Mouse (Mus musculus) ES-Bruce4 (cell line): ENCODE measurements around the gene Smad5. TPM values are rescaled to one million over a fixed set of nuclear protein-coding genes. Genes with fewer than 3 reads are reported as not detected.
A peak's percentile ranks its signal among the peaks of the same experiment; 100 is the strongest.

ENCODE experiments used
- H3K27ac ChIP-seq: 2 replicates; pipeline ENCODE4 v1.5.1; 2012; ENCODE audit warnings: low read length, inconsistent platforms; ENCODE audit not compliant: insufficient read depth
- H3K27me3 ChIP-seq: 2 replicates; pipeline ENCODE4 v1.6.1; 2012; ENCODE audit warnings: mild to moderate bottlenecking, low read length, inconsistent platforms; ENCODE audit not compliant: control insufficient read depth, poor library complexity, insufficient read depth, severe bottlenecking
- H3K36me3 ChIP-seq: 2 replicates; pipeline ENCODE4 v1.6.1; 2012; ENCODE audit warnings: inconsistent platforms, mild to moderate bottlenecking, low read length, moderate library complexity; ENCODE audit not compliant: control insufficient read depth, poor library complexity, insufficient read depth, severe bottlenecking
- H3K4me1 ChIP-seq: one replicate; pipeline ENCODE4 v1.8.1; 2011; ENCODE audit warnings: low read length; ENCODE audit not compliant: control insufficient read depth, insufficient read depth
- H3K4me3 ChIP-seq: 2 replicates; pipeline ENCODE4 v1.5.1; 2011; ENCODE audit warnings: low read depth, mild to moderate bottlenecking, low read length
- H3K9ac ChIP-seq: 2 replicates; pipeline ENCODE4 v1.6.1; 2012; ENCODE audit warnings: low read depth, mild to moderate bottlenecking, inconsistent platforms; ENCODE audit not compliant: poor library complexity, severe bottlenecking
- H3K9me3 ChIP-seq: replicated peaks from 2 replicates; pipeline ENCODE4 v1.6.1; 2012; ENCODE audit warnings: mild to moderate bottlenecking, low read length, inconsistent platforms; ENCODE audit not compliant: control insufficient read depth, poor library complexity, insufficient read depth, severe bottlenecking
- CTCF ChIP-seq: IDR thresholded peaks from one replicate; pipeline ENCODE4 v1.8.1; 2011; ENCODE audit warnings: low read depth, low read length
- EP300 ChIP-seq: IDR thresholded peaks from 2 replicates; pipeline ENCODE4 v1.6.1; 2011; ENCODE audit warnings: low read depth, low read length; ENCODE audit not compliant: insufficient read depth
- POLR2A ChIP-seq: IDR thresholded peaks from one replicate; pipeline ENCODE4 v1.8.1; 2011; ENCODE audit warnings: low read length; ENCODE audit not compliant: insufficient read depth
- polyA plus RNA-seq: library from polyadenylated mRNA; stranded (reverse); fragments of >200 nt; gene quantifications from 2 replicates; pipeline ENCODE4 v1.2.4, GENCODE M21; 2011; ENCODE audit warnings: low read depth; ENCODE audit not compliant: missing spikeins, insufficient read depth, insufficient read length

Gene Smad5
- polyA plus RNA-seq, 1 experiment = 34.2 TPM

- H3K27ac ChIP-seq = no peak overlapping the region
- TF ChIP-seq CTCF (no peak), POLR2A (no peak)
Observed at GRCm38 (mm10) chr13:56697171-56697570, 5.6 kb upstream of the Smad5 start.

GRCm38 (mm10) chr13:56698391-56698790, 4.4 kb upstream of the Smad5 start:
- Histone ChIP-seq H3K4me3 (no peak overlapping the region), H3K4me1 (peaks cover 3% of the 10 kb centered on the region), H3K9me3 (no peaks in the 10 kb centered on the region), H3K9ac (no peak overlapping the region), H3K27ac (no peak overlapping the region), H3K27me3 (no peaks in the 10 kb centered on the region), H3K36me3 (no peaks in the 10 kb centered on the region)
- TF ChIP-seq EP300 = no peak
- no peak for TF ChIP-seq CTCF
- no peak for TF ChIP-seq POLR2A

More at GRCm38 (mm10) chr13:56697171-56697570, 5.6 kb upstream of the Smad5 start:
- Histone ChIP-seq H3K36me3 (no peaks in the 10 kb centered on the region), H3K4me3 (no peak overlapping the region), H3K27me3 (no peaks in the 10 kb centered on the region), H3K9ac (no peak overlapping the region), H3K4me1 (peaks cover 3% of the 10 kb centered on the region), H3K9me3 (no peaks in the 10 kb centered on the region)

- Histone ChIP-seq H3K36me3 (no peaks in the 10 kb centered on the region), H3K27ac (no peak overlapping the region), H3K9me3 (no peaks in the 10 kb centered on the region), H3K9ac (no peak overlapping the region), H3K4me1 (peaks cover 3% of the 10 kb centered on the region), H3K4me3 (no peak overlapping the region), H3K27me3 (no peaks in the 10 kb centered on the region)
- TF ChIP-seq CTCF (peak; percentile 35), POLR2A (no peak)
Observed at GRCm38 (mm10) chr13:56699370-56699769, 3.4 kb upstream of the Smad5 start.

- H3K4me1 ChIP-seq = peaks cover 3% of the 10 kb centered on the region
- H3K36me3 ChIP-seq = no peaks in the 10 kb centered on the region
- H3K4me3 ChIP-seq = no peak overlapping the region
- no peak for TF ChIP-seq EP300
- no peak overlapping the region for H3K27ac ChIP-seq
- no peaks in the 10 kb centered on the region for H3K9me3 ChIP-seq
- no peak overlapping the region for H3K9ac ChIP-seq
- H3K27me3 ChIP-seq = no peaks in the 10 kb centered on the region
Observed at GRCm38 (mm10) chr13:56700981-56701380, 1.8 kb upstream of the Smad5 start.

- peaks cover 3% of the 10 kb centered on the region for H3K4me1 ChIP-seq
Observed at GRCm38 (mm10) chr13:56701924-56702323, 886 bp upstream of the Smad5 start.

GRCm38 (mm10) chr13:56703222-56703870, 536 bp downstream of the Smad5 start:
- Histone ChIP-seq H3K4me1 (peaks cover 3% of the 10 kb centered on the region), H3K4me3 (peak overlapping the region; percentile 77), H3K9ac (peak overlapping the region; percentile 95)

More at GRCm38 (mm10) chr13:56701924-56702323, 886 bp upstream of the Smad5 start:
- peak overlapping the region; percentile 29 for H3K4me3 ChIP-seq
- H3K27ac ChIP-seq = no peak overlapping the region
- TF ChIP-seq POLR2A (no peak), EP300 (no peak), CTCF (no peak)
- peak overlapping the region; percentile 95 for H3K9ac ChIP-seq
- no peaks in the 10 kb centered on the region for H3K27me3 ChIP-seq
- no peaks in the 10 kb centered on the region for H3K36me3 ChIP-seq
- H3K9me3 ChIP-seq = no peaks in the 10 kb centered on the region

More at GRCm38 (mm10) chr13:56703222-56703870, 536 bp downstream of the Smad5 start:
- Histone ChIP-seq H3K9me3 (no peaks in the 10 kb centered on the region), H3K36me3 (no peaks in the 10 kb centered on the region), H3K27me3 (no peaks in the 10 kb centered on the region), H3K27ac (peak overlapping the region; percentile 3; the same call in 1 of the 2 replicates)
- TF ChIP-seq CTCF = no peak
- TF ChIP-seq POLR2A = no peak
- no peak for TF ChIP-seq EP300
